Mouse (Mus musculus): ENCODE measurements around the gene Kmo. TPM values are rescaled to one million over a fixed set of nuclear protein-coding genes. Genes with fewer than 3 reads are reported as not detected.

Gene Kmo
- polyA plus RNA-seq (2012; rRNA removed) = not detected in 2 replicates

DNA sequence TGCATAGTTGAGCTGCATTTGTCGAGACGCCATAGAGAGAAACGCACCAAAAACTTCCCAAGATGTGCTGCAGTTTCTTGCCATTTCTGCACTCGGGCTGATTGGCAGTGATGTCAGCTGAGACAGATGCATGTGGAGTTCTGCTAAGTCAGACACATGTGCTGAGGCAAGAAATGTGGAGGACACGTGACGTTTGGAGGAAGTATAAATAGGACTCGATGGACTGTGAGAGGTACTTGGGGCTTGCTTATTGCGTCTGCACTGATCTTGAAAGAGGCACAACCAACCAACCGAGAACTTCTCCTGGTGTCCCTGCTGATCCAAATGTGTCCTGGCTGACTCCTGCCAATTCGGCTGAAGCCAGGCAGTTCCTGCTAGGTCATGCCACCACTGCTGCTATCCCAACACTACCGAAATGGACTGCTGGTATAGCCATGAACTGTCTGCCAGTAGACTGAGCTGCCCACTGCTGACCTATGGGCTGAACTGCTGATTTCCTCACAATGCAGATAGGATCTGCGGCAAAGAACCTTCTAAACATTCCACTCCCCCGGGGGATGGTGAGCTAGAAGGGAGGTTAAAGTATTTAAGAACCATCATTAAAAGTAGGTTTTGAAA, at the start of gene Kmo:
Gene Kmo (plus strand): TSS at position 568 of the 618 bp plus-strand sequence.

DNA sequence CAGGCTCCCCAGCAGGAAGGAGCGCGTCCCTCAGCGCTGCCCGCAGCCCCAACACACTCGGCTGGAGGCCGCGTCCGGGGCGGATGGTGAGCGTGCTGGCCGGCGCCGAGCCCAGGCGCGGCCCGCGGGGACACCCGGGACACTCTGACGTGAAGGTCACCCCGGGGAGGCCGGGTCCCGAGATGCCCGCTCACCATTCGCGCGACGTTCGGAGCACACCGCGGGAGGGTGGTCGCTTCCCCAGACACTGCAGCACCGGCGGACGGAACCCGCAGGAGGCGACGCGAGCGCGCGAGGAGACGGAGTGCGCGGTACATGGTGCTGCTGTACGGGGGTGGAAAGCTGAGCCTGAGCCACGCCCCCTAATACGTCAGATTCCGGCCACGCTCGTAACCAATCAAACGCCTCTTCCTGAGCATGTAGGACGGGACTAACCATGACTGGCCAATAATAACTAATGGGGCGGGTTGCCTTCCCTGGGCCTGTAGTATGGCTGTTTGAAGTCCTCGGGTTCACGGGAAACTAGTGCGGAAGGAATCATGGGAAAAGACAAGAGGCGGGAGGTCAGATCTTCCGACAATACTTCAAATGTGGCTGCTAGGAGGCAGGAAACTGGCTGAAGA, 5.2 kb downstream of the Kmo start, which contains the start of gene Fh1:
Gene Fh1 (minus strand): TSS at position 379 of the 623 bp plus-strand sequence.

DNA sequence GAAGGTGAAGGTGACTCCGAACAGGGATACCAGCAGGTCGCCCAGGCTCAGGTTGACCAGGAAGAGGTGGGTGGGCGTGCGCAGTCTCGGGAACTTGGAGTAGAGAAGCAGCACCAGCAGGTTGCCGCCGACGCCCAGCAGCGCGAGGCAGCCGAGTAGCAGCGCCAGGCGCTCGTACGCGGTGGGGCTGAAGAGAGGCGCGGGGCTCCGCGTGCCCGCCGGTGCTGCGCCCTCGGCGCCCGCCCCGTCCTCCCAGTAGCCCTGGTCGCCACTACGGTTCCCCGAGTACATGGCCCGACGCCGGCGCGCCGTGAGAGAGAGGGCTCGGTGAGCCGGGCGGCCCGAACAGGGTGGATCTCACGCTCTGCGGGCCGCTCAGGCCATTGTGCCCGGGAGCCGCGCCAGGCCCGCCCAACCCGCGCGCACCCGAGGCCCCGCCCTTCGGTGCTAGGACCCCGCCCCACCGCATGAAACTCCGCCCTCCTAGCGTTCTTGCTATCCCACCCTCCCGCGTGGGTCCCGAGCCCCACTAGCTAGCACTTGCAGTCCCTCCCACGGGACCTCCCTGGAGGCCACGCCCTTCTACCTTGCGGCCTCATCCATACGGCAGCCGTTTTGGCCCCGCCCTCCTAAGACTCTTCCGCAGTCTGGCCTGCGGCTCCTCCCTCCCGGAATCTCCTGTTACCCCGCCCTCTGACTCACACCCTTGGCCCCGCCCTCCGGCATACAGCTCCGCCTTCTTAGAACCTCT, 72.2 kb downstream of the Kmo start, which contains the start of the genes Opn3 and Chml:
Gene Opn3 (minus strand): TSS at position 531 of the 751 bp plus-strand sequence.
Gene Chml (minus strand): TSS at position 656 of the 751 bp plus-strand sequence.

DNA sequence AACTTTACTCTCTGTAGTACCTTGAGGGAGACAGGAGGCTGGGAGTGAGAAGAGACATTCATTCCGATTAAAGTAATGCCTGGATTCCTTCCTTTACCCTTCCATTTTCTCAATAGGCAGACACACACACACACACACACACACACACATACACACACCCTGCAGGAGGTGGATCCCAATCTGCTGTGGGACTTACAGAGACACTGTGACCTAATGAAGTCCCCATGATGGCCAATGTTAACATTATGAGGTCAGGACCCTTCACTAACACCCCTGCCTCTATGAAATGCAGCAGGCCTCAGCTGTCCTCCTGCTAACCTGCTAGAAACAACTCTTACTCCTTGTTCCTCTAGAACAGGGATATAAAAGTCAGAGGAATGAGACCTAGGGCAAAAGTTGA, 78.1 kb downstream of the Kmo start, which contains the start of gene Wdr64:
Gene Wdr64 (plus strand): TSS at position 301 of the 400 bp plus-strand sequence.

Other genes starting within 250 kb of the Kmo start
- gene Rgs7, start 127.9 kb upstream of the Kmo start, polyA plus RNA-seq (2012; rRNA removed) = 35.3 and 38.6 TPM in 2 replicates
- gene Fh1, start 5.3 kb downstream of the Kmo start, polyA plus RNA-seq (2012; rRNA removed) = 86.6 and 89.7 TPM in 2 replicates
- 4.0 and 4.2 TPM in 2 replicates for gene Opn3, start 72.4 kb downstream of the Kmo start, polyA plus RNA-seq (2012; rRNA removed)
- 4.7 and 5.7 TPM in 2 replicates for gene Chml, start 72.5 kb downstream of the Kmo start, polyA plus RNA-seq (2012; rRNA removed)
- gene Wdr64, start 78.2 kb downstream of the Kmo start, polyA plus RNA-seq (2012; rRNA removed) = 0.03 TPM in 2 replicates

All from central nervous system, embryonic 18 days (tissue).